Mouse (Mus musculus) embryonic facial prominence, embryonic 14.5 days (tissue): ENCODE measurements at regions not wholly inside any gene's neighbourhood (a gene's known extent, or its start where the extent isn't known, plus 50 kb on each side); places are given as distances from the start of the nearest gene placed in this dataset.

Experiments
- ATAC-seq: fragments of 200-750 bp; cut with Nextera tagmentation; 2 replicates; pipeline ENCODE4 v1.8.0; 2017; ENCODE audit warnings: low read depth, moderate number of reproducible peaks, moderate TSS enrichment
- DNase-seq: peaks from one replicate; pipeline ENCODE4 v3.0.0-alpha.2; 2015; ENCODE audit warnings: low spot score
- H3K27ac ChIP-seq: fragments of 300-500 bp; sonication (generic); replicated peaks from 2 replicates; pipeline ENCODE4 v1.5.1; 2014; ENCODE audit warnings: low read depth, mild to moderate bottlenecking, low read length, moderate library complexity
- H3K27me3 ChIP-seq: fragments of 300-500 bp; sonication (generic); replicated peaks from 2 replicates; pipeline ENCODE4 v1.6.1; 2014; ENCODE audit warnings: low read length; ENCODE audit not compliant: control insufficient read depth, insufficient read depth
- H3K36me3 ChIP-seq: fragments of 300-500 bp; sonication (generic); 2 replicates; pipeline ENCODE4 v1.6.1; 2014; ENCODE audit warnings: low read length, mixed read lengths; ENCODE audit not compliant: control insufficient read depth, insufficient read depth
- H3K4me1 ChIP-seq: fragments of 300-500 bp; sonication (generic); 2 replicates; pipeline ENCODE4 v1.6.1; 2014; ENCODE audit warnings: antibody characterized with exemption, low read length; ENCODE audit not compliant: control insufficient read depth, insufficient read depth
- H3K4me2 ChIP-seq: fragments of 300-500 bp; sonication (generic); 2 replicates; pipeline ENCODE4 v1.6.1; 2014; ENCODE audit warnings: low read depth, mild to moderate bottlenecking, low read length, moderate library complexity, mixed read lengths
- H3K4me3 ChIP-seq: fragments of 300-500 bp; sonication (generic); 2 replicates; pipeline ENCODE4 v1.5.1; 2014; ENCODE audit warnings: low read depth, mild to moderate bottlenecking, low read length
- H3K9ac ChIP-seq: fragments of 300-500 bp; sonication (generic); 2 replicates; pipeline ENCODE4 v1.6.1; 2014; ENCODE audit warnings: low read depth, mild to moderate bottlenecking, low read length, moderate library complexity, mixed read lengths
- H3K9me3 ChIP-seq: fragments of 300-500 bp; sonication (generic); 2 replicates; pipeline ENCODE4 v1.6.1; 2016; ENCODE audit warnings: low read length; ENCODE audit not compliant: control insufficient read depth
- WGBS: fragments of 180-500 bp; shearing (Covaris S2); extraction: QIAGEN DNeasy Blood & Tissue Kit; methylation state at CpG from one replicate; pipeline ENCODE4 v1.1.7; 2014; 5-methylcytosine and 5-hydroxymethylcytosine counted together

- WGBS = 94% methylated on average over 1 of the region's 1 CpGs
Measured at GRCm38 (mm10) chr2:9791970-9792369, 89.1 kb upstream of the 4930412O13Rik start.

GRCm38 (mm10) chr2:9792381-9792780 is 88.7 kb upstream of the 4930412O13Rik start:
- Histone ChIP-seq H3K4me2 (no peak overlapping the region), H3K27ac (no peak overlapping the region), H3K36me3 (no peaks in the 10 kb centered on the region), H3K27me3 (no peaks in the 10 kb centered on the region), H3K4me1 (no peaks in the 10 kb centered on the region), H3K9me3 (no peaks in the 10 kb centered on the region), H3K4me3 (no peak overlapping the region), H3K9ac (no peak overlapping the region)
- DNase-seq (no peak), ATAC-seq (no peak)
- 86% methylated on average over 1 of the region's 1 CpGs for WGBS

More at GRCm38 (mm10) chr2:9791970-9792369, 89.1 kb upstream of the 4930412O13Rik start:
- DNase-seq = no peak
- Histone ChIP-seq H3K36me3 (no peaks in the 10 kb centered on the region), H3K4me1 (no peaks in the 10 kb centered on the region), H3K27ac (no peak overlapping the region), H3K4me2 (no peak overlapping the region), H3K27me3 (no peaks in the 10 kb centered on the region), H3K9me3 (no peaks in the 10 kb centered on the region), H3K4me3 (no peak overlapping the region), H3K9ac (no peak overlapping the region)
- ATAC-seq = no peak

- no peak overlapping the region for H3K4me2 ChIP-seq
- 66% methylated on average over 4 of the region's 4 CpGs for WGBS
- H3K9ac ChIP-seq = no peak overlapping the region
- H3K4me3 ChIP-seq = no peak overlapping the region
- H3K9me3 ChIP-seq = no peaks in the 10 kb centered on the region
- no peaks in the 10 kb centered on the region for H3K4me1 ChIP-seq
- H3K27ac ChIP-seq = no peak overlapping the region
- DNase-seq = no peak
- no peak for ATAC-seq
- H3K27me3 ChIP-seq = no peaks in the 10 kb centered on the region
- no peaks in the 10 kb centered on the region for H3K36me3 ChIP-seq
Measured at GRCm38 (mm10) chr2:9795401-9795800, 85.7 kb upstream of the 4930412O13Rik start.

DNA sequence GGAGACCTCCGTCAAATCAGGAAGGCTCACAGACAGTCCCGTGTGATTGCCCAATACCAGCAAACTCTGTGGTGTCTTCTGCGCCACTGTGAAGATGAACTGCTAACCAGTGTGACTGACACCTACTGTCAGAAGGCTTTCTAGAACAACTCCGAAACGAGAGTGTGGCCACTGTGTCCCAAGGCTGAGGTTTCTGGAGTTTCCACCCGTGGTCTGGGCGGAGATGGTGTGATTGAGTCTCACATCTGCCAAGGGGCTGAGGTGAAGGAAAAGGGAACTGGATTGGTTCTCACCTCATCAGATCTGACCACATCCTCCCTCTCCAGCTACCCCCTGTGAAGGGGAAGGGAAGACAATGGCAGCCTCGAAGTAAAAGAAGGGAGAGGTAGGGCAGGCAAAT is 79.6 kb upstream of the 4930412O13Rik start:
- DNase-seq = no peak
- ATAC-seq = no peak

GRCm38 (mm10) chr2:9804306-9804705 is 76.7 kb upstream of the 4930412O13Rik start:
- no peak overlapping the region for H3K4me3 ChIP-seq
- 52% methylated on average over 3 of the region's 3 CpGs for WGBS
- no peak for DNase-seq
- no peak overlapping the region for H3K9ac ChIP-seq
- H3K4me2 ChIP-seq = no peak overlapping the region
- no peak overlapping the region for H3K27ac ChIP-seq
- no peaks in the 10 kb centered on the region for H3K36me3 ChIP-seq
- no peaks in the 10 kb centered on the region for H3K9me3 ChIP-seq
- no peak for ATAC-seq
- no peaks in the 10 kb centered on the region for H3K27me3 ChIP-seq
- no peaks in the 10 kb centered on the region for H3K4me1 ChIP-seq

More for the DNA sequence above, 79.6 kb upstream of the 4930412O13Rik start:
- Histone ChIP-seq H3K4me2 (no peak overlapping the region), H3K27me3 (no peaks in the 10 kb centered on the region), H3K4me3 (no peak overlapping the region), H3K27ac (no peak overlapping the region), H3K9me3 (no peaks in the 10 kb centered on the region), H3K36me3 (no peaks in the 10 kb centered on the region), H3K9ac (no peak overlapping the region), H3K4me1 (no peaks in the 10 kb centered on the region)
- 80% methylated on average over 8 of the region's 8 CpGs for WGBS

DNA sequence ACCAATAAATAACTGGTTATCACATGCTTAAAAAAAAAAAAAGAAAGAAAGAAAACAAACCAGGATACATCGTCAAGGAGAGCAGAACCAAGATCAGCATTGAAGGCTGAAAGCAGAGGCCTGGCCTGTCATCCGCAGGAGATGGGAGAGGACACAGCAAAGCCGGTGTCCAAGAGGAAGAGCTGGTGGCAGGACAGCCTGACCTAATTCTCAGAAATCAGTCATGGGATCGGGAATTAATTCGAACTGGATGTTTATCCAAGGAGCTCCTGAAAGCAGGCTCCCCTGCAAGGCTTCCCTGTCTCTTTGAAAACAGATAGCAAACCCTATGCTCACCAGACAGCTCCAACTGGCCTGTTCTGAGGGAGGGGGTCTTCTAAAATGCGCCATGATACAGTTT is 75.5 kb upstream of the 4930412O13Rik start:
- no peak overlapping the region for H3K27ac ChIP-seq
- DNase-seq (no peak), ATAC-seq (no peak)
- H3K4me3 ChIP-seq = no peak overlapping the region
- no peaks in the 10 kb centered on the region for H3K36me3 ChIP-seq
- H3K27me3 ChIP-seq = no peaks in the 10 kb centered on the region
- WGBS = 72% methylated on average over 6 of the region's 6 CpGs
- H3K9ac ChIP-seq = no peak overlapping the region
- H3K9me3 ChIP-seq = no peaks in the 10 kb centered on the region
- no peaks in the 10 kb centered on the region for H3K4me1 ChIP-seq
- H3K4me2 ChIP-seq = no peak overlapping the region
